Mouse (Mus musculus) kidney, embryonic 14.5 days (tissue): ENCODE measurements at regions not wholly inside any gene's neighbourhood (a gene's known extent, or its start where the extent isn't known, plus 50 kb on each side); places are given as distances from the start of the nearest gene placed in this dataset.

Source experiments
- ATAC-seq: fragments of 200-750 bp; cut with Nextera tagmentation; 2 replicates; pipeline ENCODE4 v1.8.0; 2017; ENCODE audit warnings: moderate number of reproducible peaks, mild to moderate bottlenecking, moderate TSS enrichment, moderate library complexity; ENCODE audit not compliant: low FRiP score, low TSS enrichment
- H3K27ac ChIP-seq: fragments of 300-500 bp; sonication (generic); 2 replicates; pipeline ENCODE4 v1.5.1; 2014; ENCODE audit warnings: low read depth, mild to moderate bottlenecking, low read length, moderate library complexity, mixed read lengths
- H3K27me3 ChIP-seq: fragments of 300-500 bp; sonication (generic); 2 replicates; pipeline ENCODE4 v1.6.1; 2014; ENCODE audit warnings: mild to moderate bottlenecking, low read length; ENCODE audit not compliant: control insufficient read depth, insufficient read depth
- H3K36me3 ChIP-seq: fragments of 300-500 bp; sonication (generic); 2 replicates; pipeline ENCODE4 v1.6.1; 2014; ENCODE audit warnings: low read length, mixed read lengths; ENCODE audit not compliant: control insufficient read depth, insufficient read depth
- H3K4me1 ChIP-seq: fragments of 300-500 bp; sonication (generic); 2 replicates; pipeline ENCODE4 v1.6.1; 2014; ENCODE audit warnings: low read length, mixed read lengths; ENCODE audit not compliant: control insufficient read depth, insufficient read depth
- H3K4me2 ChIP-seq: fragments of 300-500 bp; sonication (generic); replicated peaks from 2 replicates; pipeline ENCODE4 v1.6.1; 2014; ENCODE audit warnings: low read depth, mild to moderate bottlenecking, low read length
- H3K4me3 ChIP-seq: fragments of 300-500 bp; sonication (generic); 2 replicates; pipeline ENCODE4 v1.5.1; 2014; ENCODE audit warnings: mild to moderate bottlenecking, low read length
- H3K9ac ChIP-seq: fragments of 300-500 bp; sonication (generic); 2 replicates; pipeline ENCODE4 v1.6.1; 2014; ENCODE audit warnings: low read depth, mild to moderate bottlenecking, low read length, moderate library complexity
- H3K9me3 ChIP-seq: fragments of 300-500 bp; sonication (generic); 2 replicates; pipeline ENCODE4 v1.6.1; 2016; ENCODE audit warnings: low read length; ENCODE audit not compliant: control insufficient read depth
- WGBS: fragments of 180-500 bp; shearing (Covaris S2); extraction: QIAGEN DNeasy Blood & Tissue Kit; methylation state at CpG from one replicate; pipeline ENCODE4 v1.1.7; 2014; 5-methylcytosine and 5-hydroxymethylcytosine counted together

GRCm38 (mm10) chr1:166848015-166848535, 153.1 kb upstream of the Fam78b start:
- Histone ChIP-seq H3K9me3 (no peaks in the 10 kb centered on the region), H3K9ac (no peak overlapping the region), H3K27me3 (no peaks in the 10 kb centered on the region), H3K36me3 (no peaks in the 10 kb centered on the region), H3K4me1 (0 out of 2 replicates have a peak, but pooled peaks cover 4% of the 10 kb centered on the region), H3K4me3 (no peak overlapping the region), H3K27ac (no peak overlapping the region), H3K4me2 (no peak overlapping the region)
- no peak for ATAC-seq
- whole genome bisulfite sequencing, result 48% methylated on average over 4 of the region's 4 CpGs

- Histone ChIP-seq H3K4me3 (no peak overlapping the region), H3K27me3 (no peaks in the 10 kb centered on the region), H3K9me3 (no peaks in the 10 kb centered on the region), H3K27ac (no peak overlapping the region), H3K36me3 (no peaks in the 10 kb centered on the region), H3K4me1 (no peaks in the 10 kb centered on the region), H3K9ac (no peak overlapping the region), H3K4me2 (no peak overlapping the region)
- ATAC-seq, result no peak
- WGBS, result 85% methylated on average over 4 of the region's 4 CpGs
Measured at GRCm38 (mm10) chr1:166855988-166856387, 145.2 kb upstream of the Fam78b start.

DNA sequence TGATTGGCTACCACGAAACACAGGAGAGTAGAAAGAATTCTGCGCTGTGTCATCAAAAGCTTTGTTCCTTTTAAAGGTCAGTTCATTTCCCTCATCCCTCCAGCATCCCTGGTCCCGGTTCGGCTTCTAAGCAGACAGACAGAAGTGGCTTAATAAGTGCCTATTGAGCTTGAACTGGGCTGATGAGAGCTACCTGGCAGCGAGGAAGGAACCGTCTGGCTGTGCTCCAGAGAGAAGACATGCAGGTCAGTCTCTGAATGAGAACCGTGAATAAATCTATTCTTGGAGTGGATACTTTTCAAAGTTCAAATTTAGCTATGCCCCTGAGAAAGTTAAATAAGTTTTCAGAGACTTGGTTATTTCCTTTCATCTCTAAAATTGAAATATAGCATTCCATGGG, 135.0 kb upstream of the Fam78b start:
- 77% methylated on average over 7 of the region's 7 CpGs for WGBS
- Histone ChIP-seq H3K27me3 (no peaks in the 10 kb centered on the region), H3K4me1 (no peaks in the 10 kb centered on the region), H3K9ac (no peak overlapping the region), H3K36me3 (no peaks in the 10 kb centered on the region), H3K4me2 (no peak overlapping the region), H3K9me3 (no peaks in the 10 kb centered on the region), H3K4me3 (no peak overlapping the region), H3K27ac (no peak overlapping the region)
- no peak for ATAC-seq

- WGBS, result 82% methylated on average over 4 of the region's 4 CpGs
- Histone ChIP-seq H3K9ac (no peak overlapping the region), H3K4me3 (no peak overlapping the region), H3K36me3 (no peaks in the 10 kb centered on the region), H3K9me3 (no peaks in the 10 kb centered on the region), H3K4me1 (no peaks in the 10 kb centered on the region), H3K27me3 (no peaks in the 10 kb centered on the region), H3K4me2 (no peak overlapping the region), H3K27ac (no peak overlapping the region)
- no peak for ATAC-seq
Measured at GRCm38 (mm10) chr1:166871258-166871657, 130.0 kb upstream of the Fam78b start.

GRCm38 (mm10) chr1:166876452-166876851, 124.8 kb upstream of the Fam78b start:
- Histone ChIP-seq H3K27me3 (no peaks in the 10 kb centered on the region), H3K9me3 (no peaks in the 10 kb centered on the region), H3K27ac (no peak overlapping the region), H3K4me3 (no peak overlapping the region), H3K9ac (no peak overlapping the region), H3K36me3 (no peaks in the 10 kb centered on the region), H3K4me2 (no peak overlapping the region), H3K4me1 (no peaks in the 10 kb centered on the region)
- 91% methylated on average over 2 of the region's 2 CpGs for WGBS
- no peak for ATAC-seq

GRCm38 (mm10) chr1:166883215-166883614, 118.0 kb upstream of the Fam78b start:
- Histone ChIP-seq H3K36me3 (no peaks in the 10 kb centered on the region), H3K4me3 (no peak overlapping the region), H3K27me3 (no peaks in the 10 kb centered on the region), H3K4me2 (no peak overlapping the region), H3K9ac (no peak overlapping the region), H3K27ac (no peak overlapping the region), H3K9me3 (no peaks in the 10 kb centered on the region), H3K4me1 (no peaks in the 10 kb centered on the region)
- WGBS, result 92% methylated on average over 3 of the region's 3 CpGs
- ATAC-seq, result no peak

- no peaks in the 10 kb centered on the region for H3K27me3 ChIP-seq
- H3K4me1 ChIP-seq, result 0 out of 2 replicates have a peak, but pooled peaks cover 6% of the 10 kb centered on the region
- no peak overlapping the region for H3K4me2 ChIP-seq
- no peak overlapping the region for H3K9ac ChIP-seq
- 89% methylated on average over 5 of the region's 5 CpGs for WGBS
- no peak overlapping the region for H3K4me3 ChIP-seq
- H3K27ac ChIP-seq, result no peak overlapping the region
- no peaks in the 10 kb centered on the region for H3K9me3 ChIP-seq
- H3K36me3 ChIP-seq, result no peaks in the 10 kb centered on the region
- ATAC-seq, result no peak
Measured at GRCm38 (mm10) chr1:166895945-166896344, 105.3 kb upstream of the Fam78b start.

- ATAC-seq, result no peak
- H3K4me1 ChIP-seq, result 0 out of 2 replicates have a peak, but pooled peaks cover 7% of the 10 kb centered on the region
- no peaks in the 10 kb centered on the region for H3K36me3 ChIP-seq
- no peaks in the 10 kb centered on the region for H3K9me3 ChIP-seq
- H3K27ac ChIP-seq, result no peak overlapping the region
- H3K27me3 ChIP-seq, result no peaks in the 10 kb centered on the region
- WGBS, result 88% methylated on average over 2 of the region's 2 CpGs
- no peak overlapping the region for H3K4me3 ChIP-seq
- no peak overlapping the region for H3K9ac ChIP-seq
- no peak overlapping the region for H3K4me2 ChIP-seq
Measured at GRCm38 (mm10) chr1:166898741-166899140, 102.5 kb upstream of the Fam78b start.

GRCm38 (mm10) chr1:166899238-166899637, 102.0 kb upstream of the Fam78b start:
- Histone ChIP-seq H3K4me3 (no peak overlapping the region), H3K9me3 (no peaks in the 10 kb centered on the region), H3K27ac (no peak overlapping the region), H3K36me3 (no peaks in the 10 kb centered on the region), H3K4me1 (0 out of 2 replicates have a peak, but pooled peaks cover 7% of the 10 kb centered on the region), H3K4me2 (no peak overlapping the region), H3K27me3 (no peaks in the 10 kb centered on the region), H3K9ac (no peak overlapping the region)
- 63% methylated on average over 6 of the region's 6 CpGs for WGBS
- ATAC-seq, result no peak
